Mouse (Mus musculus): ENCODE measurements around the gene Mga. TPM values are rescaled to one million over a fixed set of nuclear protein-coding genes. Genes with fewer than 3 reads are reported as not detected.

Gene Mga
- 23.9 and 24.3 TPM in 2 replicates for polyA plus RNA-seq (2015; fragmentation: Nextera tagmentation; extraction: Ambion mirVana)

DNA sequence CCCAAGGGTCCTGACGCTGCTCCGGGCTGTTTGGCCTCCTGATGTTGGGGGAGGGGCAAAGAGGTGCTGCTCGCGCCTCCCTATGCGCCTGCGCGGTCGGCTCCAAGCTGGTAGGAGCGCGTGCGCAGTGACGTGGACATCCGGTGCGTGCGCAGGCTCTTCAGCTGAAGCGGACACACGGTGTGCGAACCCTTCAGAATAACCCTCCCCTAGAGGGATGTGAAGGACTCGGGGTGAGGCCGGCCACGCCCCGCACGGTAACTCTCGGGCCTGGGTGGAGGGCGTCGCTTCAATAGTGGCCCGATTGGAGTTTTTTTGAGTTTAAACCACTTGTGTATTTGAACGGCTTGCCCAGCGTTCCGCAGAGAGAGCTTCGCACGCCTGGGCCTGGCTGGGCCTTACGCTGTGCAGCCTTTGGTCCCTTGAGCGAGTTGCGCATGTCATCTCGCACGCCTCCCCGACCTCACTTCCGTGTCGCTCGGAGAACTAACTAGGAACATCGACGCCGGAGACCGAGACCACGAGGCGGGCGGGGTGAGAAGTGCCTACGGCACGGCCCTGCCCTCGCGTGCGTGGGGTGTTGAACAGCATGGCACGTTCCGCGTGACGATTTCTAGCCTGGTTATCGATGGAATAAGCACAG, at the start of gene Mga:
Mga (plus strand) TSS at position 139 of the 643 bp plus-strand sequence.
- ATAC-seq (ENCODE audit: low FRiP score, low read depth), result peak; percentile 98
- Histone ChIP-seq H3K27me3 (no peaks in the 10 kb centered on the region), H3K4me3 (peak within 1 kb of the TSS; percentile 49), H3K4me2 (peak within 1 kb of the TSS; percentile 91), H3K27ac (replicated peaks) (peak within 1 kb of the TSS; percentile 91), H3K36me3 (no peaks in the 10 kb centered on the region), H3K9ac (peak within 1 kb of the TSS; percentile 53), H3K9me3 (no peaks in the 10 kb centered on the region), H3K4me1 (replicated peaks) (peaks cover 24% of the 10 kb centered on the region)
- WGBS, result under 1% methylated on average over 58 of the region's 58 CpGs

DNA sequence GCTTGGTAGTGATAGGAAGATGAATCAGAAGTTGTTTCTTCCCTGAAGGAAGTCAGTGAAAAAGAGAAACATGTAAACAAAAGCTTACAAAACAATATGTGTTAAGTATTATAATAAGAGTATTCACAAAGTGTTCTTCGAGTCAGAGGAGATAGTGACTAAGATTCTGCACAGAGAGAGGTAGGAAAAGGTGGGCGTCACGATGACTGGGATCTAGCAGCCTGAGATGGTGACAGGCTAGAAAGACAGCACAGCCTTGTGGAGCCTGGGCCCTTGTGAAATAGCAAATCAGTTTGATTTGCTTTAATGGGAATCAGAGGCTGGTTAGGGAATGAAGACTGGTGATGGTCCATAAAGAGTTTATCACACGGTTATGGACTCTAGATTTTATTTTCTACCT, 43.2 kb upstream of the Mga start:
- no peak overlapping the region for H3K27ac ChIP-seq (replicated peaks)
- ATAC-seq (ENCODE audit: low FRiP score, low read depth), result no peak
- H3K9ac ChIP-seq, result no peak overlapping the region
- no peaks in the 10 kb centered on the region for H3K4me1 ChIP-seq (replicated peaks)
- H3K27me3 ChIP-seq, result no peaks in the 10 kb centered on the region
- H3K4me2 ChIP-seq, result no peak overlapping the region
- WGBS, result 92% methylated on average over 4 of the region's 4 CpGs
- H3K36me3 ChIP-seq, result no peaks in the 10 kb centered on the region
- H3K9me3 ChIP-seq, result no peaks in the 10 kb centered on the region
- no peak overlapping the region for H3K4me3 ChIP-seq

DNA sequence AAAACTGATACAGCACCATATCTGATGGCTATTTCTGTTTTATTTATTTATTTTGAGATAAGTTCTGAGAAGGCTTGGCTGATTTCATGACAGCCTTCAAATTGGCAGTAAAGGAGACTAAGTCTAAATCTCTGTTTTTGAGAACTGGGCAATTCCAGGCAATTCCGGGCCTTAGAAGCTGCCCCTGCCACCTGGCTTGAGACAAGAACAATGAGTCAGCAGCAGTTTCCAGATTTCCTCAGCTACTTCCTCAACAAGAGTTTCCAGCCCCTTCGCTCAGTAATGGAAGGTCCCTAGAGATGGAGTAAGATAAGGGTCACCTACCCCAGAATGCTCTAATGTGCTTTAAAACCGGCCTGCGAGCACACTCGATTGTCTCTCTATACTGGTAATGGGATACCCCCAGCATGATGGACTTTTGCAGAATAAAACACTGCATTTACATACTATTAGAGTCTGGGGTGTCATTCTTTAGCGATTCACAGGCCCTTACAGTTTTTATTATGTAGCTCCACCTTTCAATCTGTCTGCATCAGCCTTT, 41.6 kb upstream of the Mga start:
- no peaks in the 10 kb centered on the region for H3K4me1 ChIP-seq (replicated peaks)
- no peak overlapping the region for H3K4me3 ChIP-seq
- H3K9me3 ChIP-seq, result no peaks in the 10 kb centered on the region
- no peak for ATAC-seq (ENCODE audit: low FRiP score, low read depth)
- no peaks in the 10 kb centered on the region for H3K27me3 ChIP-seq
- H3K9ac ChIP-seq, result no peak overlapping the region
- H3K4me2 ChIP-seq, result no peak overlapping the region
- WGBS, result 53% methylated on average over 6 of the region's 6 CpGs
- H3K27ac ChIP-seq (replicated peaks), result no peak overlapping the region
- H3K36me3 ChIP-seq, result no peaks in the 10 kb centered on the region

- Histone ChIP-seq H3K27ac (replicated peaks) (no peak overlapping the region), H3K36me3 (no peaks in the 10 kb centered on the region), H3K4me2 (no peak overlapping the region), H3K9me3 (no peaks in the 10 kb centered on the region), H3K4me1 (replicated peaks) (no peaks in the 10 kb centered on the region), H3K9ac (no peak overlapping the region), H3K4me3 (no peak overlapping the region), H3K27me3 (no peaks in the 10 kb centered on the region)
- no peak for ATAC-seq (ENCODE audit: low FRiP score, low read depth)
- 80% methylated on average over 2 of the region's 2 CpGs for WGBS
Measured at GRCm38 (mm10) chr2:119857341-119857740, 39.7 kb upstream of the Mga start.

GRCm38 (mm10) chr2:119864484-119864883, 32.5 kb upstream of the Mga start:
- no peak overlapping the region for H3K4me2 ChIP-seq
- H3K9me3 ChIP-seq, result no peaks in the 10 kb centered on the region
- H3K27me3 ChIP-seq, result no peaks in the 10 kb centered on the region
- H3K4me3 ChIP-seq, result no peak overlapping the region
- ATAC-seq (ENCODE audit: low FRiP score, low read depth), result no peak
- H3K36me3 ChIP-seq, result no peaks in the 10 kb centered on the region
- H3K9ac ChIP-seq, result no peak overlapping the region
- no peaks in the 10 kb centered on the region for H3K4me1 ChIP-seq (replicated peaks)
- H3K27ac ChIP-seq (replicated peaks), result no peak overlapping the region
- 70% methylated on average over 4 of the region's 4 CpGs for WGBS

- H3K4me1 ChIP-seq (replicated peaks), result peaks cover 10% of the 10 kb centered on the region; the same call in 1 of the 2 replicates
- no peaks in the 10 kb centered on the region for H3K9me3 ChIP-seq
- H3K27ac ChIP-seq (replicated peaks), result peak overlapping the region; percentile 93
- no peaks in the 10 kb centered on the region for H3K27me3 ChIP-seq
- H3K9ac ChIP-seq, result peak overlapping the region; percentile 53
- no peaks in the 10 kb centered on the region for H3K36me3 ChIP-seq
- peak; percentile 96 for ATAC-seq (ENCODE audit: low FRiP score, low read depth)
- peak overlapping the region; percentile 92 for H3K4me2 ChIP-seq
- under 1% methylated on average over 73 of the region's 73 CpGs for WGBS
- peak overlapping the region; percentile 56 for H3K4me3 ChIP-seq
Measured at GRCm38 (mm10) chr2:119872371-119873104, 24.5 kb upstream of the Mga start.

DNA sequence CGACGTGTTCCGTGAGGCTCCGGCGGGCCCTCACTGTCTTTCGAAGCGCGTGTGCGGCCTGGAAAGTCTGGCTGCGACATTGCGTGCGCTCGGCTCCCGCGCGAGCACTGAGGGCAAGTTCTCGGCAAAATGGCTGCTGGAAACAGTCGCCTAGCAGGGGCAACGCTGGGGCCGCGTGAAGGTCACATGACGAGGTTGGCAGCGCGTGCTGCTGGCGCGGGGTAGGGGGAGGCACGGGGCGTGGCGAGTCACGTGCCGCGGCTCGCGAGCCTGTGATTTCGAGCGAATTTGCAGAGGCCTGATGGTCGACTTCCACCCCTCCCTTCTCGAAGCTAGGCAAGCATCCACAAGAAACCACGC, 23.9 kb upstream of the Mga start:
- H3K27me3 ChIP-seq, result no peaks in the 10 kb centered on the region
- H3K27ac ChIP-seq (replicated peaks), result peak overlapping the region; percentile 93
- H3K9ac ChIP-seq, result peak overlapping the region; percentile 53
- H3K36me3 ChIP-seq, result no peaks in the 10 kb centered on the region
- WGBS, result under 1% methylated on average over 39 of the region's 39 CpGs
- H3K4me1 ChIP-seq (replicated peaks), result peaks cover 10% of the 10 kb centered on the region; the same call in 1 of the 2 replicates
- H3K4me2 ChIP-seq, result peak overlapping the region; percentile 92
- no peaks in the 10 kb centered on the region for H3K9me3 ChIP-seq
- peak overlapping the region; percentile 56 for H3K4me3 ChIP-seq
- ATAC-seq (ENCODE audit: low FRiP score, low read depth), result peak; percentile 95

DNA sequence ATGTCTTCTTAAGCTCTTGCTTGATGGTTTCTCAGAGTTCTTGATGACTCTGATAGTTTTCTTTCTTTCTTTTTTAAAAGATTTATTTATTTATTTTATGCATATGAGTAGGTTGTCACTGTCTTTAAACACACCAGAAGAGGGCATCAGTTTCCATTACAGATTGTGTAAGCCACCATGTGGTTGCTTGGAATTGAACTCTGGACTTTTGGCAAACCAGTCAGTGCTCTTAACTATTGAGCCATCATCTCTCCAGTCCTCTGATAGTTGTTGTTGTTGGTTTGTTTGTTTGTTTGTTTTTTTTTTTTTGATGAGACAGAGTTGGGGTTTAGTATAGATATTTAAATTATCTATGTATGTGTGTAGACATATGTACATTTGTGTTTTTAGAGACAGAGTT, 21.0 kb upstream of the Mga start:
- H3K4me2 ChIP-seq, result no peak overlapping the region
- peaks cover 10% of the 10 kb centered on the region; the same call in 1 of the 2 replicates for H3K4me1 ChIP-seq (replicated peaks)
- no peaks in the 10 kb centered on the region for H3K9me3 ChIP-seq
- ATAC-seq (ENCODE audit: low FRiP score, low read depth), result no peak
- no peak overlapping the region for H3K27ac ChIP-seq (replicated peaks)
- no peaks in the 10 kb centered on the region for H3K27me3 ChIP-seq
- H3K9ac ChIP-seq, result no peak overlapping the region
- no peak overlapping the region for H3K4me3 ChIP-seq
- no peaks in the 10 kb centered on the region for H3K36me3 ChIP-seq

DNA sequence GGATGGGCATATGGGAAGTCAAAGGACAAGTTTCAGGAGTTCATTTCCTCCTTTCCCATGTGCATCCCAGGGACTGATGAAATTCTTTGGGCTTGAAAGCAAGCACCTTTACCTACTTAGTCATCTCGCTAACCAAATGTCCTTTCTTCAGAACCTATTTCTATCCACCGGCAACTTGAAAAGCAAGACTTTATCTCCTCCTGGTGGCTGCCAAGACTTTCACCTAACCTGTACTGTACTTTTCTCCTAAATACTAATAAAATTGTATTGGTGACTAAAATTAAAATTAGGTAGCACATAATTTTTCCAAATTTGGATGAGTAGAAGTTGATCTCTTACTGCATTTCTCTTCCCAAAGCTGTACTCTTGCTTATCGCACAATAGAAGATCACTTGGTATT, 9.8 kb upstream of the Mga start:
- Histone ChIP-seq H3K27me3 (no peaks in the 10 kb centered on the region), H3K4me3 (no peak overlapping the region), H3K9me3 (no peaks in the 10 kb centered on the region), H3K9ac (no peak overlapping the region), H3K4me1 (replicated peaks) (no peaks in the 10 kb centered on the region), H3K4me2 (no peak overlapping the region), H3K27ac (replicated peaks) (no peak overlapping the region), H3K36me3 (no peaks in the 10 kb centered on the region)
- WGBS, result 97% methylated on average over 3 of the region's 3 CpGs
- no peak for ATAC-seq (ENCODE audit: low FRiP score, low read depth)

- WGBS, result 15% methylated on average over 19 of the region's 19 CpGs
- Histone ChIP-seq H3K4me2 (peak overlapping the region; percentile 91), H3K4me3 (peak overlapping the region; percentile 49), H3K36me3 (no peaks in the 10 kb centered on the region), H3K9ac (peak overlapping the region; percentile 37), H3K4me1 (replicated peaks) (peaks cover 24% of the 10 kb centered on the region), H3K27ac (replicated peaks) (peak overlapping the region; percentile 91), H3K27me3 (no peaks in the 10 kb centered on the region), H3K9me3 (no peaks in the 10 kb centered on the region)
- peak; percentile 57 for ATAC-seq (ENCODE audit: low FRiP score, low read depth)
Measured at GRCm38 (mm10) chr2:119896553-119897089, 407 bp upstream of the Mga start.

DNA sequence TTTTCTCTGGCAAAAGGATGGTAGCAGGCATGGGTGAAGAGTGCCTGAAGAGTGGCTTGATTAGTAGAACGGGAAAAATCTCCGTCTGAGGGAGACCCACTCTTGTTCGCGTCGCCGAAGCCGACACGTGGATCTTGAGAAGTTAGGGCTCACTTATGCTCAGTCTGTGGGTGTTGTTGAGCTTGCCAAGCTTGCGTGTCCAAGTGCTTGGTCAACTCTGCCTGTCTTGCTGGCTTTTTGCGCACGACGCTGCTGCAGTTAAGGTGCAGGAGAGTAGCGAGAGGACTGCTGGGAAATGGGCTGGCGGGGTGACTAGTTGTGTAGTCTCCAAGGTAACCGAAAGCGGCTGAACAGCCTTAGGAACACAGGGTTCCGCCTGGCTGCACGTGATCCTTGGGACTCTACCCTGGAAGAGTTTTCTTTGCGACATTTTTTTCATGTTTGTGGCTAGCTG, 1.1 kb downstream of the Mga start:
- ATAC-seq (ENCODE audit: low FRiP score, low read depth), result no peak
- H3K27me3 ChIP-seq, result no peaks in the 10 kb centered on the region
- WGBS, result 11% methylated on average over 19 of the region's 19 CpGs
- H3K4me1 ChIP-seq (replicated peaks), result peaks cover 24% of the 10 kb centered on the region
- peak overlapping the region; percentile 91 for H3K4me2 ChIP-seq
- H3K4me3 ChIP-seq, result peak overlapping the region; percentile 49
- peaks cover 6% of the 10 kb centered on the region for H3K36me3 ChIP-seq
- no peaks in the 10 kb centered on the region for H3K9me3 ChIP-seq
- peak overlapping the region; percentile 53 for H3K9ac ChIP-seq
- 0 out of 2 replicates have a peak overlapping the region, but pooled peaks have one; percentile 21 for H3K27ac ChIP-seq (replicated peaks)

DNA sequence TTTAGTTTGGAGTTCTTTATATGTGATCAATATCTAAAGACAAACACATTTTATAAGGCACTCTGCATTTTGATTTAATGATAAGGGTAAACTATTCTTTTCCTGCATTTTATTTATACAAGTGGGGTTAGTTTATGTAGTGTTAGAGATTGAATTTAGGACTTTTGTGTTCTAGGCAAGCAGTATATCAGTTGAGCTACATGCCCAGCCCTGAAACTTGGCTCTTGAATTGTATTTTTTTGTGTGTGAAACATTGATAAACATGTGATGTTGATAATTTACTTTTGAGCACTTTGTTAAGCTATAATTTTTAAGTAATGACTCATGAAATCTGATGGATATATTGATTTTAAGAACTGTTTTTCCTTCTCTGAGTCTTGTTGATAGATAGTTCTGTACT, 19.0 kb downstream of the Mga start:
- no peak for ATAC-seq (ENCODE audit: low FRiP score, low read depth)
- Histone ChIP-seq H3K9ac (no peak overlapping the region), H3K4me2 (no peak overlapping the region), H3K36me3 (peaks cover 11% of the 10 kb centered on the region; the same call in 1 of the 2 replicates), H3K27me3 (no peaks in the 10 kb centered on the region), H3K4me3 (no peak overlapping the region), H3K27ac (replicated peaks) (no peak overlapping the region), H3K9me3 (no peaks in the 10 kb centered on the region), H3K4me1 (replicated peaks) (no peaks in the 10 kb centered on the region)

All from hindbrain, embryonic 15.5 days (tissue).